Comparison of ENCODE assay signal across 20 mouse cellular contexts in the genomic region with DNA sequence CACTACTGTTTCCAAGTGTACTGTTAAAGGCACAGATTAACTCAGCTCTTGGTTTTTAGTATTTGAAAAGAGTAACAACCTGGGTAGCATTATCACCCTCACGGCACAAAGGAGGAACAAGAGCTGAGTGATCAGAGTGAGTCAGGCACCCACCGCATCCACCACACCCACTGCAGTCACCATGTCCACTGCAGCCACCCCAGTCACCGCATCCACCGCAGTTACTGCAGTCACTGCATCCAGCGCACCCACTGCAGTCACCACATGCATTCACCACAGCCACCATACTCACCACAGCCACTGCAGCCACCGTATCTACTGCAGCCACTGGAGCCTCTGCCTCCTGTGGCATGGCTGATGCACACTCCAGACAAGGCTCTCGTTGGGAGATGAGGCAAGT.
"Had no signal": no experiment of that assay in that cellular context is flagged by ENCODE, and none has a peak within 500 bp of the region (broad histone marks: within the 10 kb centered on the region; RNA-seq: fewer than 3 reads in every experiment).

No protein-coding gene starts in this region.

- H3K4me2 ChIP-seq: limb, embryonic 12.5 days; limb, embryonic 15.5 days; liver, embryonic 13.5 days; midbrain, embryonic 15.5 days had no signal

- ATAC-seq: intestine, embryonic 16.5 days; midbrain, embryonic 15.5 days had no signal

- H3K4me1 ChIP-seq: limb, embryonic 12.5 days; midbrain, embryonic 10.5 days; midbrain, embryonic 15.5 days had no signal

- H3K9ac ChIP-seq: limb, embryonic 12.5 days; limb, embryonic 15.5 days; liver, embryonic 13.5 days; midbrain, embryonic 15.5 days had no signal

- H3K27me3 ChIP-seq: limb, embryonic 12.5 days; limb, embryonic 15.5 days; liver, embryonic 13.5 days; midbrain, embryonic 15.5 days had no signal

- H3K27ac ChIP-seq: limb, embryonic 12.5 days; limb, embryonic 15.5 days; liver, embryonic 13.5 days; midbrain, embryonic 10.5 days; midbrain, embryonic 15.5 days; stomach, postnatal 0 days had no signal

- H3K4me3 ChIP-seq: limb, embryonic 12.5 days; limb, embryonic 15.5 days; liver, embryonic 13.5 days; midbrain, embryonic 10.5 days; midbrain, embryonic 15.5 days had no signal

- H3K9me3 ChIP-seq: limb, embryonic 15.5 days; liver, embryonic 13.5 days; midbrain, embryonic 15.5 days had no signal

- H3K36me3 ChIP-seq: limb, embryonic 12.5 days; limb, embryonic 15.5 days; liver, embryonic 13.5 days; midbrain, embryonic 10.5 days; midbrain, embryonic 15.5 days had no signal

- DNase-seq: kidney, adult 18-20 months; kidney, adult 9 months; kidney, postnatal 14 days; kidney, postnatal 4 days; left cerebral cortex, postnatal 4 days; liver, embryonic 13.5 days; lung, adult 2 months; lung, postnatal 14 days; right cerebral cortex, adult 18-20 months; right cerebral cortex, postnatal 14 days; right cerebral cortex, postnatal 4 days; thymus, adult 2 months; thymus, postnatal 14 days; thymus, postnatal 4 days had no signal
